Mouse (Mus musculus): ENCODE measurements around the gene Rpn2. TPM values are rescaled to one million over a fixed set of nuclear protein-coding genes. Genes with fewer than 3 reads are reported as not detected.

Rpn2 gene
- total RNA-seq, 2 experiments from 2014 or later, result 78.0 to 90.0 TPM

Other genes starting within 250 kb of the Rpn2 start
- 10 to 100 TPM; 11.1 to 12.2 TPM for gene Soga1, start 199.8 kb upstream of the Rpn2 start, total RNA-seq (2021)
- gene Tldc2, start 192.0 kb upstream of the Rpn2 start, total RNA-seq (2021), result not detected
- 10 to 100 TPM; 11.4 to 13.7 TPM for gene Samhd1, start 143.8 kb upstream of the Rpn2 start, total RNA-seq (2021)
- 1 to 10 TPM; 2.0 to 3.8 TPM for gene Rbl1, start 74.5 kb upstream of the Rpn2 start, total RNA-seq (2021)
- under 1 TPM; 0.27 to 0.55 TPM for gene Mroh8, start 532 bp downstream of the Rpn2 start, total RNA-seq (2021)
- gene Ghrh, start 68.5 kb downstream of the Rpn2 start, total RNA-seq (2021), result not detected
- gene Manbal, start 88.6 kb downstream of the Rpn2 start, total RNA-seq (2021), result 10 to 100 TPM; 20.7 to 28.3 TPM
- gene Src, start 139.4 kb downstream of the Rpn2 start, total RNA-seq (2021), result 1 to 10 TPM; 5.2 to 7.5 TPM